Mouse (Mus musculus) thymus, postnatal 36 days (tissue): ENCODE measurements at regions not wholly inside any gene's neighbourhood (a gene's known extent, or its start where the extent isn't known, plus 50 kb on each side); places are given as distances from the start of the nearest gene placed in this dataset.
A peak's percentile ranks its signal among the peaks of the same experiment; 100 is the strongest.

Source experiments
- DNase-seq, 2 experiments: peaks; one replicate each; pipeline ENCODE4 v3.0.0; 2022; ENCODE audit warnings: mixed read lengths in 2 of 2

DNA sequence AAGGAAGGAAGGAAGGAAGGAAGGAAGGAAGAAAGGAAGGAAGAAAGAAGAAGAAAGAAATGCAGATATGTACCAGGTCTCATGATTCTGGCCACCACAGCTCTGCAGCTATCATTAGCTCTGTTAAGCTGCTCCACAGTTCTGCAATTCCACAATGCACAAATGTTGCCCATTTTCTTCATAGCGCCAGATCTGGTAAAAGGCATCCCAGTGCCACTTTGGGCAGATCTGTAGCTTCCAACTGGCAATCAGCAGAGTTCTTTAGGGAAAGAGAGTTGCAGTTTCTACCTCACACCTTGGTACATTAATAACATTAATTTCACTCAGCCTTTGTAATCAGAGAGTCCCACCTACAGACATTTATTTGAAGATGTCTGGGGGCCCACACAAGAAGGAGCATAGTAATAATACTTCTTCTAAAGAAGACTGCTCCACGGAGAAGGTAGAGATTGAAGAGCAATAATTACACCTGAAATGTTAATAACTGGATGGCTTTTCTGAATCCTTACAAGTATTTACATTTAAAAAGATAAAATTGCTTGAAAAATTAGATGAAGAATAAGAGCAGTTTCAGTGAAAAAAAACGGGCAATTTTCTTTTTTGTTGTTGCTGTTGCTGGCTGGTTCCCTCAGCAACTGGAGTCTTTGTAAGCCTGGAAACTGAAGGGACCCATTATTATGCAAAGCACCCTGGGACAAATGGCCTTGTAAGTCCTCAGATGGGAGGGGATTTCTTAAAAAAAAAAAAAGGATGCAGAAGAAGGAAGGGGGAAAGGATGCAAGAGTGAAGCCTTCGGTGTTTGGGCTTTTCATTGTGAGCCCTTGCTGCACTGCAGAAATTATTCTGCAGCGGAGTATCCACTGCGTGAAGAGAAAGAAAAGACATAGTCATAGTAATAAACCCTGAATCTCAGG is 418.1 kb upstream of the Nr5a2 start:
- no peak for DNase-seq

DNA sequence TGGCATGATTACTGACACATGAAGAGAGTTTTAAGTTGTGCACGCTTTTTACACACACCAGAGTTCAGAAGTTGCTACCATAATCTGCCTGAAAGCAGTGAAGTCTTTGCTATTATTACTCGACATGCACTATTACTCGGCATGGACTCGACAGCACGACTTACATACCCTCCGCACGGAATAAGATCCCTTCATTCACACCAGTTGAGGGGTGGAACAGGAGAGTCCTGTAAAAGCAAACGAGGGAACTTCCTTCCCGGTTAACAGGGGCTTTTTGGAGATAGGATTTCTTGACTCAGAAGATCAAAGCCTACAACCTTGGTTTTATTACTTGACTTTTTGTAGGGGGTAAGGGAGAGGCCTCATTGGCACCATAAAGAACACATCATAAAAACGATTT is 416.4 kb upstream of the Nr5a2 start:
- DNase-seq = no peak

DNA sequence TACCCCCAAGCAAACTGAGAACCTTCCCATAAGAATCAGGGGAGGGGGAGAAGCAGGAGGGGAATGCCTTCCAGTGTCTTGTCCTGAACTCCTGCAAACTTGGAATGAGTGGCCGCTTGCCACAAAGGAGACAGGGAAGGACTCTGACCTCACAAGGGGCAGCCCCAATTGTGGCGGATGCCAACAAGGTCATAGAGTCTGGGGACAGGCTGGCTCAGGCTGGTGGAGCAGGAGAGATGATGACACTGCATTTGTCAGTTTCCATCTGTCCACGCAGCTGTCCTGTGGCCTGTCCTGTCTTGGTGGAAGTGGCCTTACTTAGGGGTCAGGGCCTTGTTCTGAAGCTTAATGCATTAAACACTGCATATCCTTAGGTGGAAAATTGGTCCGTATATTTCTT is 414.4 kb upstream of the Nr5a2 start:
- DNase-seq = no peak

DNA sequence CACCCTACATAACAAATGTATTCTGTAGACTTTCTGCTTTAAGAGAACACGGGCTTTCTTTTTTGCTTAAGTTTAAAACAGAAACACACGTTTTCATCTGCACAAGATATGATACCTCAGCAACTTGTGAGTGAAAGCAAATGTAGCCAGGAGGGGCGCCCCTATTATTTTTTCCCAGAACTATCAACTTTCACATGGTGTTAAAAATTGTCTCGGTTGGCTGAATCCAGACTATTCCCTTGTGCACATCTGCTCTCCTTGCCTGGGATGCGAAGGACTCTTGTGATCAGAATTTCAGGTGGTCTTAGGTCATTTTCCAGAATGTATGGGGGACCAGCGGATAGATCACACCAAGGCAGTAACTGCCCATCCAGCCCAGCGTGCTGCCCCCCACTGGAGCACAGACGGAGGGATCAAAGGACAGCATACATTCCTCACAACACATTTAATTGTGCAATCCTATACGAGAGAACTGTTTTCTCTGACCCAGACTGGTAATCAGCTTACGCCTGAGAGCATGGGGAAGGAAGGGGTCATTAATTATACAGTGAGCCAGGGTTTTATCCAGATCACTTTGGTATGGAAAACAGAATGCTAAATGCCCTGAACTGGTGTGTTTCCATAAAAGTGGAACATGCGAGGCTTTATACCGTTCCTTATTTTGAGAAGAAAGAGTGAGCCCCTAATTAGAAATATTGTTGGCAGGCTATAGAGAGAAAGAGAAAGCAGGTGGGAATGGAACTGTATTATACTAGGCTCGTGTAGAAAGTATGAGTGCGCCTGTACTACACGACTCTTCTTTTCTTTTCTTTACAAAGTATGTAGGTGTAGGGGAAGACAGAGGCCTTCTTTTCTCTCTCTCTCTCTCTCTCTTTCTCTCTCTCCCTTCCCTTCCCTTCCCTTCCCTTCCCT is 413.5 kb upstream of the Nr5a2 start:
- no peak for DNase-seq

DNA sequence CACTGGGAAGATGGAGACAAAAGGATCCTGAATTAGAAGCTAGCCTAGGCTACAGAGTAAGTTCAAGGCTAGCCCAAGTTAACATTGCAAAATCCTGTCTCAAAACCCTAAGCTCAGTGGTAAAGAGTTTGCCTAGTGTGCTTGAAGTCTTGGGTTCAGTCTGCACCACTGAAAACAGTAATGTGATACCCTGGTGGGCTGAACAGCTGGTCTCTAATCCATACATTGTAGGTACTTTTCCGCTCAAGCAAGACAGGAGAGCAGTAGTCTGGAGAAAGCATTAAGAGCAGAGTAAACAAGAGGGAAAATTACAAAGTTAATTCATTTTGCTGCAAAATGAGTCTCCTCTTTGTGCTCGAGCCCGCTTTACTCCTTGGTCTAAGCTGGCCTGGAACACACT is 412.0 kb upstream of the Nr5a2 start:
- DNase-seq = no peak

DNA sequence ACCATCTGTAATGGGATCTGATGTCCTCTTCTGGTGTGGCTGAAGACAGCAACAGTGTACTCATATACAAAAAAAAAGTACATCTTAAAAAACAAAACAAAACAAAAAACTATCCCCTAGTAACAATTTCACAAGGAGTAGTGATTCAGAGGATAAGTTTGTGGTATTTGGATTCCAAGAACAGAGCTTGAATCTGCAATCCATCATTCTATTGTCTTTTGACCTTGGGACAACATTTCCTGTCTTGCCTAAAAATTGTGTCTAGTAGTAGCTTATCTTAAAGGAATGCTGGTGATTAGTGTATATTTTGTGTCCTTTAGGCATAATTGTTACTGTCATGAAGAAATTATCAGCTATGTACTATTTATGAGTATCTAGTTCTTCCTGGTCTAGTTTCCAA is 404.1 kb upstream of the Nr5a2 start:
- DNase-seq = no peak

DNA sequence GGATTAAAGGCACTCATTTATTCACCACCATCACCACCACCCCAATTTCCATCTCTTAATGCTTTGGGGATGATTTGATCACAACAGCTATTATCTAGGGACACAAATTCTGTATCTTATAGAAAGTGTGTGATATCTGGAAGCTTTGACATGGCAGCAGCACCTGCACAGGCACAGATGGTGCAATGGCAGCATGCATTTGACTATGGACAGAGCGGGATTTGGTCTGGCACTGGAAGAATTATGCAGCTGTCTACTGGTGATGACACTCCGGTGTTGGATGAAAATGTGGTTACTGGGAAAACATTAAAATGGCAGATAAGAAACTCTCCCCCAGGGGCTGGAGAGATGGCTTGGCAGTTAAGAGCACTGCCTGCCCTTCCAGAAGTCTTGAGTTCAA is 403.7 kb upstream of the Nr5a2 start:
- no peak for DNase-seq

DNA sequence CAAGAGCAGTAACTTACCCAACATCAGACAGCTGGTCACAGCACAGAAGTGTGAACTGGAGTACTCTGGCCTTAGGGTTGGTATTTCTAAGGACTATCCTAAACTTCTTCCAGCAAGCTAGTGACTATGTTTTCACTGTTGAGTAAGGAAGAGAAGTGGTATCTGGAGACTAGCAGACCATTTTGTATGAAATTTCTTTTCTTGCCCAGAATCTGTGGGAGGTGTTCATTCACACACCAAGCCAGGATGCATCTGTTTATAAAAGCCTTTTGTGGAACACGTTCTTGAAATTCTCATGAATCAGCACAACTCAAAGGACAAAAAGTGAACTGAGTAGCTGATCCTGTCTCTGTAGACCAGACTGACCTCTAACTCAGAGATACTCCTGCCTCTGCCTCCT is 403.3 kb upstream of the Nr5a2 start:
- no peak for DNase-seq

DNA sequence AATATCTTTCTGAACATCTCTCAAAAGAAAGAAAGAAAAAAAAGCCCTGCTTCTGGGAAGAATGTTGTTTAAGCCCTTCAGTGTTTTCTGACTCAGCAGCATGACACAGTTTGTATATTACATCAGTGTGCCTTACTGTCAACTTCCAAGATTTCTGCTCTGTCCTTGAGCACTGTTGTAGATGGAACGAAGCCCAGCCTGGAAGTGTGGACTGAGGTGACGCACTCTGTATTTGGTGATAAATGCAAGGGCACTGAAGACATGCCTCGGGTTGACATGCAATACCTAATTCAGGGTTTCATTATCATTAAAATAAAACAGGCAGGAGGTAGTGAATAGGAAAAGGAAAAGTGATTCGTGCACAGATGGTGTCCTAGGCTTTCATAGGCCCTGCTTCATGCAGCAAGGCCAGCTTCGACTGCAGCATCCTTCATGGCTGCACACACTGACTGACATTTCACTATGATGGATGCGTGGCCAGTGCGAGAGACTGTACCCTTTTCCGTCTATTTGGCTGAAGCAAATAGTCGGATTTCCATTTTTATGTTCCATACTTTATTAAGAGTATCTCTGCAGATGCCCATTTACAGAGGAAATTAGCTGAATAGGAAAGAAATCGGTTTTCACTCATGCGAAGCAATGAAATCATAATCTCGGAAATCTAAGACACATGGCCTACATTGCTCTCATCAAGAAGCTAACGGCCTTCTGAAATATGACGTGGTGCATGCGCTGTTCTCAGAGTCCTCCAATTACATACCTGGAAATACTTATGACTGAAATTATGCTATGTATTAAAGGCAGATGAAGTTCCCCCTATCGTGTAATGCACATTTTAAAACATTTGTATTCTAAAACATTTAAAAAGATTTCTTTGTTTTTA is 400.7 kb upstream of the Nr5a2 start:
- DNase-seq = no peak

DNA sequence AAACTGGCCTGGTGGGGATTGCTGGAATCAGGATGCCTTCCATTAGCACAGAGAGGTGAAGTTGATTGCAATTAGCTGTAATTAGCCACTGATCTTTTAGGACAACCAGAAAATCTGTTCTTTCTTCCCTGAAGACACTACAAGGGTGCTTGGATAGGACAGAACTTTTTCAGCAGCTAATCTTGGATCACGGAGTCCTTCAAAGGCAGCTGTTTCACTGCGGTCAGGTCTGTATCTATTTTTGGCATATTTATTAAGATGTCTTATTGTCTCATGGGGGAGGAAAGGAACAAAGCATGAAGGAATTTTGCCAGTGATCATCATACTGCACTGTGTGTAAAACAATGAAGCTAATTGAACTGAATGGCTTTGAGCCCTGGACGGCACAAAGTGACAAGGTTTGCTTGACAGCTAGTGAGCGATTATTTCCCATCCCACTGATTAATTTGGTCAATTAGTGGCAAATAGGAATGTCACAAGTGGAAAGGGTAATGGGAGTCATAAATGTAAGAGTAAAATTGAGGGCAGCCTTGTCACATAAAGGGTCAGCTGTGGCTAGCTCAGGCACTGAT is 395.8 kb upstream of the Nr5a2 start:
- no peak for DNase-seq

DNA sequence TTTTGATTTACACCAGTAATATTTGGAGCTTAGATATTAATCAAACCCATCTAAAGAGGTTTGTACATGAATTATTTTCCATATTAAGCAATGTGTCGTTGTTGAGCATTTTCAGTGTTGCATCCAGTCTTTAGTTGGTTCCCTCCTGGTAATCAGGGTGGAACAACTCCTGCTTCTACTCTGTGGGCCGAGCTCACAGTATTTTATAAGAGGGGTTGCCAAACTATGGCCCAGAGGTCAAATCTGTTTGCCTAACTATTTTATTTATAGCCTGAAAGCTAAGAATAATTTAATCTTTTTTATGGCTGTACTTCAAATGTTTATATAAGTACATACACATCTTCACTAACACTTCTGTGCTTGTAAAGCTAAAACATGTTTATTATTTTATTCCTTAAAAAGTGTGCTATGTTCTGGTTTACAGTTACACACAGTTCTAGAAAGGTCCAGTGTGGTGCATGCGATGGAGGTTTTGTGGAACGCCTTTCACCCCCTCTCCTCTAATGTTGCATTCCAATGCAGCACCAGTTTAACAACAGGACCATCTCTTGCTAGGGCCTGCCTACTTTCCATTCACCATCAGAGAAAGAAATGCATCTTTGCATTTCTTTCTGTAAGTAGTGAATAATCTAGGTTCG is 392.3 kb upstream of the Nr5a2 start:
- DNase-seq = no peak

DNA sequence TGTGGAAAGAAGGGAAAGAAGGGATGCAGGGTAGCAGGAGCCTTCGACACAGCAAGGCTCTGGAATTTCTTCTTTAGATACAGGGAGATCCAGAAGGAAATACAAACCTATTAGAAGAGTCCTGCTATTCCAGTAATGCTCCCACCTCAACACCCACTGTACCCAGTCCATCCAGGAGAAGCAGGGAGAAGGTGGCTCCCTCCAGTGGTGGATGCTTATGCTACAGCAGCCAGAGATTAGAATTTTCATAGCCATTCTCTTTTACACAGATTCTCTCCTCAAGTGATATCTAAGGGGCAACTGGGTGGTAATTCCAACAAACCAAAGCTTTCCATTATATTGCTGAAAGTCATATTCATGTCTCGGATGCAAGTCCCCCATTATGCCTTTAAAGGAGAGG is 373.9 kb upstream of the Nr5a2 start:
- DNase-seq = no peak

DNA sequence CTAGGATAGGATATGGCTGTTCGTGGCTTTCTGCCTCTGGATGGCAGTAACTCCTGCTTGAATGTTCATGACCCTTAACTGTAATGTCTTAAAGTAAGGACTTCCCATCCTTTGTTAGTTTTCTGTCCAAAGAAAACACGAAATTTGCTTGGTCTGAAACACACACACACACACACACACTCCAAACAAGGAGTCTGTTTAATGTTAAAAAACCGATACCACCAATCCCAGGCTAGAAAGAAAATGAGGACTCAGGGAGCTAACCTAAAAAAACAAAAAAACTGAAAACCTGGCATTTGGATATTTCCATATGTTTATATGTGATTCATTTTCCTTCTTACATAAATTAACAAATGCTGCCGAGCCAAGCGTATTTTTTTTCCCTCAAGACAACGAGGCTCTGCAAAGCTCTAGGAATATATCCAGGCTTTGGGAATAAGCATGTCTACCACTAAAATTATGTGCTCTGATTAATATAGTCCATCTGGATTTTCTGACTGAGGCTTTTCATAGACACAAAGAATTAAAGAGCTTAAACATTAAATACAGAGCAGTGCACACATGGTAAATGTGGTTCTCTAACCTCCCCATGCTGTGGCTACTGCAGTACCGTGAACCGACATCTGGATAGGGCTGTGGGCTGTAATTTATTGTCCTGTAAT is 372.0 kb upstream of the Nr5a2 start:
- DNase-seq = peak in 1 of 2 experiments; percentile 30

DNA sequence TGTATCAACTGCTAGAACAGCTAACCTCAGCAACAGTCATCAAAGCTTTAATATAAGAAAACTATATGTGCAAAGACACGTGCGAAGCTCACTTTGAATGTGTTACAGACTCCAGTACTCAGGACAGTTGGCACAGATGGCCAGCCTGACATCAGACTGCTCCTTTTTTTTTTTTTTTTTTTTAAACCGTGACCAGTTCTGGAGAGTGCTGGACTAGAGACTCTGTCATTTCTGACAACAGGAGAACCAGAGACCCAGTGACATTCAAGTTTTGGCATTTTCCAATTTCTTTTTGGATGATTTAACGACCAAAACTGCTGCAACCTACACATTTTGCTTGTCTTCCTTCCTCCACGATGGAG is 371.5 kb upstream of the Nr5a2 start:
- no peak for DNase-seq

DNA sequence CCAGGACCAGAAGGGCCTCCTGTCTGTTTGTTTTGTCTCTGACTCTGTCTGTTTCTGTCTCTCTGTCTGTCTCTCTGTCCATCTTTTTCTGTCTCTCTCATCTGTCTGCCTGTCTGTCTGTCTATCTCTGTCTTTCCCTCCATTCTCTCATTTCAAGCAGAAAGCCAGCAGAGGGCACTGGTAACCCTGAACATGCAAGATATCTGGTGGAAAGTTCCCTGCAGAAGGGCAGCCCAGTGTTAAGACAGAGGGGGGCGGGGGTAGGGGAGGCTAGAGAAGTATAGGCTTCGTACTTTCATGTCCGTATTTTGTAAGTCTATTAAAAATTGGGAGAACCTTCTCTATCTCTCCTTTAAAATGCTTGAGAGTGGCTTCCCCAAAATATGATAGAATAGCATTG is 370.4 kb upstream of the Nr5a2 start:
- DNase-seq = peak; percentile 75

DNA sequence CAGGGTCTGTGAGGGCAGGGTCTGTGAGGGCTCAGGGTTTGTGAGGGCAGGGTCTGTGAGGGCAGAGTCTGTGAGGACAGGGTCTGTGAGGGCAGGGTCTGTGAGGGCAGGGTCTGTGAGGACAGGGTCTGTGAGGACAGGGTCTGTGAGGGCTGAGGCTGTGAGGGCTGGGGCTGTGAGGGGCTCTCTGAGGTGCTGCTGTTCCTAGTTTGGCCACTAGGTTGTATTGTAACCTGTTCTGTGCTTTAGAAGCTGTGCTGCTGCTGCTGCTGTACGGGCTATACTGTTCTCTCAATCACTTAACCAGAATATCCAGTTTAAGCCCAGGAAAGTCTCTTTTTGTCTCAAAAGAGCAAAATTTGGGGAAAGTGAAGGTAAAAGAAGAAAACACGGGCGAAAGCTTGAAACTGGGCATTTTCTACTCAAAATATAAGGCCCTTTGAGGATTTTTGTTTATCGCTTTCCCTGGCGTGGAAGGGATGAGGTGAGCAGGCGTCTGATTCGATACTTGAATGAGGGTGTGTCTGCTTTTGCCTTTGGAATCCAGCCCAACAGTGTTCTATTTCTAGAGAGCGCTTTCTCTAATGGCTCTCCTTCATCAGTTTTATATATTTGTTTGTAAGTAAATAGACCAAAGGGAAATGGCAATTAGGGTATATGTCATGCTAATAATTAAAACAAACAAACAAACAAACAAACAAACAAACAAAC is 363.8 kb upstream of the Nr5a2 start:
- DNase-seq = peak; percentile 51 to 57

DNA sequence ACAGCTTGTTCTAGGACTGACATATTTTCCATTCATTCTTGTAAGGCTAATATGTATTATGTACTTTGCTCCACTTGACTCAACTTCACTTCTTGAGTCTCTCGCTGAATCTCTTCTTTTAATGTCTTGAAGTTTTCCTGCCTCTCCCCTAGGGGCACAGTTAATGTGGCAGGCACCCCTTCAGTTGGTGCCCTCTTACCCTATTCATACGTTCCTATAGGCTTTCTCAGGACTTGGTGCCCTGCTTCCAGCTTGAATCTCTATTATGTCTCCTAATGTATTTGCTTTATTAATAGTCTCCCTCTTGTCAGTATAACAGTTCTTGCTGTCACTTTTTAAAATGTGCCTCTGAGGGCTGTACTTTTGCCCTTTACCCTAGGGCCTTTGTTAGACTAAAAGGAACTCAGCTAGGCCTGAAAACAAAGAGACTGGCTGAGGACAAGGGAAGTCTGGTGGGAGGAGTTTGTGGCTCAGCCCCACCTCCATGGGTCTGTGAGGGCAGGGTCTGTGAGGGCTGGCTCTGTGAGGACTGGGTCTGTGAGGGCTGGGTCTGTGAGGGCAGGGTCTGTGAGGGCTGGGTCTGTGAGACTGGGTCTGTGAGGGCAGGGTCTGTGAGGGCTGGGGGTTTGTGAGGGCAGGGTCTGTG is 362.9 kb upstream of the Nr5a2 start:
- DNase-seq = peak; percentile 40 to 60

DNA sequence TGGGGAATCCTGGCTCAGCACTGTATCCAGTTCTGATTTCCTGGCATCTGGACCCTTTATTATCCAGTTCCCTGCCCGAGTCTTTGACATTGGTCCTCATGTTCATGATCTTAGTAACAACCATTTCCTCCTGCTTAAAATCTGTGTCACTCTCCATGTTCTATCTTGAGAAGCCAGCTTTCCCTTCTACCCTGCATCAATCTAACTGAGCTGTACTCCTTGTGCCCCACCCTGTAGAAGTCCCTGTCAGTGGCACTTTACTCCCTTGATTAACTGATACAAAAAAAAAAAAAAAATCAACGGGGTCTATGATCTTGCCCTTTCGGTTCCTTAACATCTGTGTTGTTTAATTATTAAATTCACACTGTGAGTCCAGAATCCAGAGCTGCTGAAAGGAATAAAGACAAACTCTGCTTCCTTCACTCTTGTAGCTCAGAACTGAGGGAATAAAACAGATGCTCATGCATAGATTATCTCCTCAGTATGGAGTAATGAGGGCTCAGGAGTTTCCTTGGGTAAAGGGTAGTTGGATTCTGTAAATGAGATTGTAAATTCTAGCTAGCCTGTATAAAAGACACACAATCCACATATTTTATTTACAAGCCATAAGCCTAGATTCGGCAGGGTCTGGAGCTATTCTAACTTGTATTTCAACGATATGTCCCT is 342.6 kb upstream of the Nr5a2 start:
- no peak for DNase-seq

DNA sequence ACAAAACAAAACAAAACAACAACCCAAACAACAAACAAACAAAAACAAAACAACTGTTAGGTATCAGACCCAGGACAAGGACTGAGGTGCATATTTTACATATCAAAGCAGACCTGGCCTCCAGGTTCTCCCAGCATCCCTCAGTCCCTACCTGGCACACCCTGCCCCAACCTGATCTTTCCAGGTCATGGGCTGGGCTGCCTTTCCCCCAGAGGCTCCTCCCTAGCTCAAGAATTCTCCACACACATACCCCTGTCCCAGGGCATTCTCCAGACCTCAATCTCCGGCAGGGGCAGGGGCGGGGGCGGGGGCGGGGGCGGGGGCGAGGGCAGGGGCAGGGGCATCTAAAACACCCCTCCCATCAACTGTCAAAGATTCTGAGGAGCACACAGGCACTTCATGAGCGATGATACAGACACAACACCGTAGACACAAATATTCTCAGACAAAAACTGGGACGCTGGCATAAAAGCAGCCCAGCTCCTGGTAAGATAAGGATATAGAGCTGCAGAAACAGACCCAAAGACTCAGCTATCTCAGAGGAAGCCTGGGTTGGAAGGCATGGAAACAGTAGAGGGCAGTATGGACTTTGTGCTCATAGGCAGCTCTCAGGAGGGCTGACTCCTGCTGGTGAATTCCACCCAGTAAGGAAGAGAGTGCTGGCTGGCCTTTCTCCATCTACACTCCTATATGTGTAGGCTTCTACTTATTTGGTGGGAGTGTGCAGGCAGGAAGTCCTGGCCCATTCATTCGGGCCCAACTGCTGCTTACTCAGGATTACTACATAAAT is 337.7 kb upstream of the Nr5a2 start:
- DNase-seq = peak in 1 of 2 experiments; percentile 19
